Mouse (Mus musculus): ENCODE results near the gene Rps21. TPM values are rescaled to one million over a fixed set of nuclear protein-coding genes. Genes with fewer than 3 reads are reported as not detected.
"Not testable (repeated sequence)": the region's sequence is repeated elsewhere in the genome, so short reads cannot be mapped to it uniquely, and the experiment has no call there.

Gene Rps21
- total RNA-seq, 2 experiments from 2014 or later: 545 to 616 TPM

DNA sequence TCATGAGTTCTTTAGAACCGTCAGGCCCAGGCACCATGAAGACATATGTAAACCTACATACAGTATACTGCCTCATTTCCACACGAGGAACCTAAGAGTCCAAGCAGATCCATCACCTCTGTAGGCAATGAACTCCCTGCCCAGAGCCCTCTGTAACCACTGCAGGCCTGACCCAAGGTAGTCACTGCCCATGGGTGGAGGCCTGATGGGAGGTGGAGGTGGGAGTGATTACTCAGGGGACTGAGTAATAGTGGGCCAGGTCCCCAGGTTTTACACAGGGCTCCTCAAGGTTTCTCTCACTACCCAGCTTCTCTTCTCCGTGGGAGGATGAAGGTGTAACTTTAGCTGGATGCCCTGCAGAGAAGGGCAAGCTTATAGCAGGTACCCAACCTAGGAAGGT lies 28.0 kb upstream of the Rps21 start:
- DNase-seq: no peak

DNA sequence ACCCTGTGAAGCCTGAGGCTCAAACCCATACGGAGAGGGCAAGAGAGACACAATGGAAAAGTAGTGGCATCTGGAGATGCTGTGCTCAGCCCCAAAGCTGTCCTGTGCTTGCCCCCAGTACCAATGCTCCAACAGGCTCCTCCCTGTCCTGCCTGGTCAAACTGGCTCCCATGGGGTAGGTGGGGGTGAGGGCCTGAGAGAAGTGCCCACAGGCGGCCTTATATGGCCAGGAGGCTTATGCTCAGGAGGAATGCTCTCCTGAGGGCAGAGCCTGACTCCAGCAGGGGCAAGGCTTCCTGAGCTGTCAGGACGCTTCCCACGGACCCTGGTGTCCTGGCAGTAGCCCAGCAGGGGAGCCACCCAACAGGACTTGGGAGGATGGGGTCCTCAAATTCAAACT lies 26.7 kb upstream of the Rps21 start:
- DNase-seq: no peak

DNA sequence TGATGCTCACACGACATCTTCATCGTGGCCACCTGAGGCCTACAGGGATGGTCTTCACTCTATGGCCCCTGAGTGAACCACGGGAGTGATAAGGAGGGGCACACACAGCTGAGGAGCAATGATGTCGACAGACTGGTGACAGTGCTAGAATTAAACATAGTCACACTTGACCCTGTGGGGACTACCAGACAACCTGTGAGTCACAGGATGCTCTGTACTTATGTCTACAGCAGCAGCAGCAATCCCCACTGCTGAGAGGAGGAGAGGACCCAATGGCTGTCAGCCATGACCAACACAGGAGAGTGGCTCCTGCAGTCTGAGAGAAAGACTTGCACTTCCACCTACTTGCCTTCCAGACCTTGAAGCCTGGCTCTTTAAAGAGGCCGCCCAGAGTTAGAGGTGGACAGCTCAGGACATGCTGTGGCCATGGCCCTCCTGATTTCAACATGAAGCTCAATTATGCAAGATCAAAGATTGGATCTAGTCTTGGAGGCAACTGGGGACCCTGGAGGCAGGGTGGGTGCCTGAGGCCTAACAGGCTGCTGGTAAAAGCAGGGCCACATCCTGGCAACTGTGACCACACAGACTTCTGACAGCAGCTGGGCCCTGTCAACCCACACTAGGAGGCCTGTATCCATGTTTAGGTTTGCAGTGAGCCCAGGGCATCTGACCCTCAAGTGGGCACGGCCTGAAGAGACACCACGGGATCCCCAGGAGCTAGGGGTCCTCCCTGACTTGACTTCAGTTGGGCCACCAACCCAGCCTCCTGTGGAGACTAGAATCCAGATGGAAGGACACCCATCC lies 23.9 kb upstream of the Rps21 start:
- no peak for DNase-seq

DNA sequence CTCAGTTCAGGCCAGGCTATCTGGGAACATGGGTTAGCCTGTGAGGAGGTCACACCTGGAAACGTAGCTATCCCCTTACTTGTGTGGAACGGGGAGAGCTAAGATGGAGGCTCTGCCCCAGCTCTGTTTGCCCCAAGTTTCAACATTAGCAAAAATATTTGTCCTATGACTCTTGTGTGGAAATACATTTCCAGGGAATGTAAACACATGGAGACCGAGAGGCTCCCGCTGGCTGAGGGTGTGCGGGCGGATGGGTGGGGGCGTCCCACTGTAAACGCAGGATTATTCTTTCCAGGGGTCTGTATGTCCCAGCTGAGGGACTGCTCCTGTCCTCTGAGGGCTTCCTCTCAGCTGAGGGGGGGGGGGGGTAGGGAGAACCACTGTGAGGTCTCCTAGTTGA lies 22.8 kb upstream of the Rps21 start:
- DNase-seq: no peak

DNA sequence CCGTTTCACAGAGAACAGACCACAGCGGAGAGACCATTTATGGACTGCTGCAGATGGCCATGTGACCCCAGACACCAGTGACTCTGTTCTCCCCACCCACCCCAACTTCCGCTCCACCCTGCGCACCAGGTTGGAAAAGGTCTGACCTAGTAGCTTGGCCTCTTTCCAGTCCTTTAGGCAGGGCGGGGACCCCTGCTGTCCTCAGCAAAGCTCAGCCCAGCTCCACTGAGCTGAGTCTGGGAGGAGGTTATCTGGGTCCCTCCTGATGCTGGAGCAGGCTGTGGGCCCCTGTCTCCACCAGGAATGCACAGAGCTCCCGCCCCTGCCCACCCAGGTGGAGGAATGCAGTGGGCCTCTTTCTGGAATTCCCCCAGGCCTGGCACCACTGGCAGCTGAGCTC lies 22.2 kb upstream of the Rps21 start:
- DNase-seq: no peak

DNA sequence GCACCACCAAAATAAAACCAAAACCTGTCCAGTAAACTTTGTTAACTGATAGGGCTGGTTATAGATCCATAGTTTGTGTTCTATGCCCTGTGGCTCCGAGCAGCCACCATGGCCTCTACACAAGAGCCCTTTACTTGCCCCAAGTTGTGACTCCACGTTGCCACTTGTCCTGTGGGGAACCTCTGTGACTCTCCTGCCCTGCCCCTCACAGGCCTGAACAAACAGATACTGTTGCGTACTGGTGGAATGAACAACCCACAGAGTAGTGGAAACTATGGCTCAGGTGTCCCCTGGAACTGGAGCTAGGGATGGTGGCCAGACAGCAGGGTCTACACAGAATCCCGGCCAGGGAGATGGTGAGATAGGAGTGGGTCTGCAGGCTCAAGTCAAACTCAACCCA lies 21.4 kb upstream of the Rps21 start:
- DNase-seq: no peak

DNA sequence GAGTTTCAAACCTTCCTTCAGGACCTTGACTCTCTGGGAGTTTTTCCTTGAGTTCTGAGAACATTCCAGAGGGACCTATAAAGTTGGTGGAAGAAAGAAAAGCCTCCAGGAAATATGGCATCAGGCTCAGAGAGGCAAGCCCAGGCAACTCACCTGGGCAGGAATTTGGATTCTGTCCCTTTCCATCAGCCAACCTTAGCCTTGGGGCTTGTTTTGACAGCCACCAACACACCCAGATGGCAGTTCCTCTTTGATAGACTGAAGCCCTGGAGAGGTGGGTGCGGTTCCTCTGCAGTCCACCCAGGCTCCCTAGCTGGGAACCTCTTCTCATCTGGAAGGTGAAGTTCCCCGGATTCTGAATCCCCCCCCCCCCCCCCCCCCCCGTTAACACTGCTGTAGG lies 20.7 kb upstream of the Rps21 start:
- DNase-seq: no peak

DNA sequence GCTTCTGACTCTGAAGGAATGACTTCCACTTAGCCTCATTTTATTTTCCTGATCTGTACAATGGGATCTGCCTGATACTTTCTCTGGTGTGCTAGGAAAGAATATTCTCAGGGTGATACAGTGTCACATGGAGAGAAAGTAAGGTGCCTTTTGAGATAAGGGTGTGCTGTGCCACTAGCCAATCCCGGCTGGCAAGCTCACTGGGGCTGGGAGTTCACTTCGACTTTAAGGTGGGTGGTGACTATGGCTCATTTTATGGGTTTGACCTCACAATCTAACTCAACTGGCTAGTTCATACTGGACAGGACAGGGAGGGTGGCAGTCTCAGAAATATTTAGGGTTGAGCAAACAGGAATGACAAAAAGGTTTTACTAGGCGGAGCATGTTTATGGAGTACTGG lies 20.2 kb upstream of the Rps21 start:
- DNase-seq: no peak

DNA sequence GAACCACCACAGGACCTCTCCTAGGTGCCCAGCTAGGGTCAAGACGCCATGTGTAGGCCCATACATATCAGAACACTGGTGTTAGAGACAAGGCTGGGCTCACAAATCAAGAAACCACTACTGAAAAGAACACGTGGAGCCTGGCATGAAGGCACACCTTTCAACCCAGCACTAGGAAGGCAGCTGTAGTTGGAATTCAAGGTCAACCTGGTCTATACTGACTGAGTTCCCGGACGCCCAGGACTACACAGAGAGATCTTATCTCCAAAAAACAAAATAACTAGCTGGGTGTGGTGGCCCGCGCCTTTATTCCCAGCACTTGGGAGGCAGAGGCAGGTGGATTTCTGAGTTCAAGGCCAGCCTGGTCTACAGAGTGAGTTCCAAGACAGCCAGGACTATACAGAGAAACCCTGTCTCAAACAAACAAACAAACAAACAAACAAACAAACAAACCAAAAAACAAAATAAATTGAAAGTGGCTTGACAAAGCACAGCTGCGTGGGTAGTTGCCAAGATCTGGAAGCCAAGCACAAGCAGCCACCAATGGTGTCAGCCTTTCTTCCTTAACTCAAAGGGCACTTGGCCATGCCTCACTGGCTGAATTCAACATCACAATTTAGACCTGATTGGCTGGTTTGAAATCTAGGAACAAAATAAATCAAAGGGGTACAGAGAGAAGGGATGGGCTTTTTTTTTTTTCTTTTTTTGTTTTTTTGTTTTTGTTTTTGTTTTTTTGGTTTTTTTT lies 19.4 kb upstream of the Rps21 start:
- DNase-seq: no peak

DNA sequence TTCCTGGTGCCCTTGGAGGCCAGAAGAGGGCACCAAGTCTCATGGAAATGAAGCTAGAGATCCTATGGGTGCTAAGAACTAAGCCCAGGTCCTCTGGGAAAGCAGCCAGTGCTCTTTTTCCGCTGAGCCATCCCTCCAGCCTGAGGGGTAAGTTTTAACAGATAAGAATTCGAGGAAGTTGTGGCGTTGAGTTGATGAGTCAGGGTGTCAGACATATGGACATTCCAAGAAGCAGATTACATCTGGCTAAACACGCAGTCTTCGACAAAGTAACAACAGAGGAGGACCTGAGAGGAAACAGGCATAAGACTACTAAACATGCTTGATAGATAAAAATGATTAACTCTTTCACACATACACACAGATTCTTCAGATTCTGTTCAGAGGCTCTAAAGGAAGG lies 18.6 kb upstream of the Rps21 start:
- DNase-seq: no peak

DNA sequence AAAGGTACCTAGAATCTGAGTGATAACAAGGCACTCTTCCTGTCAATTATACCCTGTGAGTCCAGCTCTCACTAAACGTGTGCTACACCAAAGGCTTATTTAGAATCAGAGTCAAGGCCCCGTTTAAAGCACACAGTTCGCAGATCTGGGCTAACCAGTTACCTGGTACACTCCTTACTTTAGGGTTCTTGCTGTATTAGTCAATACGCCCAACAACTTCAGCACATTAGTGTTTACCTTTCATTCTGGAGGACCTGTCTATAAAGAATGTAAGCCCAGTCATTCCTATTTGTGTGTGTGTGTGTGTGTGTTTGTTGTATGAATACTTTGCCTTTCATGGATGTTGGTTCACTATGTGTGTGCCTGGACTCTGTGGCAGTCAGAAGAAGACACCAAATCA lies 14.1 kb upstream of the Rps21 start:
- no peak for DNase-seq

DNA sequence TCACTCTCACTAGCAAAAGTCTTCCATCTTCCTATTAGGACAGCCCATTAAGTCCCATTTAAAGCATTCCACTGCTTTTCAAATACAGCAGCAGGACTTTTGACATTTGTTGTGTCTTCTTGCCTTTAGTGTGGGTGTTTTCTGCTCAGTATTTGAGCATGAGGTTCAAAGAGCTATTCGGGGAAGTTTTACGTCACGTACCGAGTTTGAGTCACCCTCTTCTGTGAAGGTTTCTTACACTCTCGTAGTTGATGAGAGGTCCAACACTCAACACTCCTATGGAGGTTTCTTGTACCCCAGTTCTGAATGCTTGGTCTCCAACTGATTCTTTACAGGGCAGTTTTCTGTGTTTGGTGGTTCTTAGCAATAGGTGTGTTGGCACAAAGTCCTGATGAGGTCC lies 9.3 kb upstream of the Rps21 start:
- no peak for DNase-seq

DNA sequence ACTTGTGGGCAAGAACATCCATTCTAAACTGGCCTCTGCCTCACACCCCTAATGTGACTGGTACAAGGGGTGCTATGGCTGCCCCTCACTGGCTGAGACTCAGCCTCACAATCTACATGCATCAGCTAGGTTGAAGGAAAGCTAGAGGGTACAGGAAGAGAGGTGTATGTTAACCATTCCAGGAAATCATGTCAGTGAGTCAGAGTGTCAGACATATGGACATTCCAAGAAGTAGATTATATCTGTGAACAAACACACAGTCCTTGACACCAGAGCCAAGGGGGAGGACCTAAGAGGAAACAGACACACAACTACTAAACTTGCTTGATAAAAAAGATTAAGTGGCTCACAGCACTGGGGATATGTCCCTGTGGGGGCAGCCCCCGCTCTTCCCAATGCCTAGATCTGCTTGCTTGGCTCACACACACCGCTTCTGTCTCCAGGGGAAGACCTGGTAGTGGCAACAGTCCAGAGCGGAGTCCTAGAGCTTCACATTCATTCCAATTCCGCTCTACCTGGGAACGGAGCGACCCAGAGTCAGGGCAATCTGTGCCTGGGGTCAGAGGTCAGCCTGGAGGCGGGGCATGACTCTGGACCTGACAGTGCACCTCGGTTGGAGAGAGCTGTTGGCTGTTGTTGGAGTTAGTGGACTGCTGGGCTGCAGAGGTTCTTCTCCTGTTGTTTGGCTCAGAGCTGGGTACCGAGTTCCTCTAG lies 8.1 kb upstream of the Rps21 start:
- DNase-seq: no peak

DNA sequence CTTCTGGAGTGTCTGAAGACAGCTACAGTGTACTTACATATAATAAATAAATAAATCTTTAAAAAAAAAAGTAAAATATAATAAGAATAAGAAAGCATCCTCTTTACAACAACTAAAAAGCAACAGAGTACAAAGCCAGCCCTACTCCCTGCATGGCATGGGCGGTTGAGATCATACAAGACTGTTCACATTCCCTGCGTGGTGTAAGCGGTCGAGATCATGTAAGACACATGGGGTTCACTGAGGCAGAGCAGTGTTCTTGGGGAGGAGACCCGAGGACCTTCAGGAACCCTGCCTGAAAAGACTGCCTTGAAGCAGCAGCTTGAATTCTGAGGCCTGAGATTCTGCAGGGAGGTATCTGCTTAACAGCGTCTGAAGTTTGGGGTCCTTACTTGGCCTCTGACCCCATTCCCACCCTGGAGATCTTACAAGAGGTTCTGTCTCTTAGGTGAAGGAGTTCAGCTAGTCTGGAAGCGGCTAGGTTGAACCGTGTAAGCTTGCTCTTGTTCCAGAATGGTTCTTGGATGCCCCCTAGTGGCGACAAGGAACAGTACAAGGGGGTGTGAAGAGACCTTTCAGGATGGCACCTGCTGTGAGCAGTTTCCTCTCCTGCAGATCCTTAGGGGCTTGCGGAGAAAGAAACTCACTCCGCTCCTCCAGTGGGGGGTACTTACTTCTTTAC lies 6.1 kb upstream of the Rps21 start:
- peak; percentile 71 for DNase-seq

DNA sequence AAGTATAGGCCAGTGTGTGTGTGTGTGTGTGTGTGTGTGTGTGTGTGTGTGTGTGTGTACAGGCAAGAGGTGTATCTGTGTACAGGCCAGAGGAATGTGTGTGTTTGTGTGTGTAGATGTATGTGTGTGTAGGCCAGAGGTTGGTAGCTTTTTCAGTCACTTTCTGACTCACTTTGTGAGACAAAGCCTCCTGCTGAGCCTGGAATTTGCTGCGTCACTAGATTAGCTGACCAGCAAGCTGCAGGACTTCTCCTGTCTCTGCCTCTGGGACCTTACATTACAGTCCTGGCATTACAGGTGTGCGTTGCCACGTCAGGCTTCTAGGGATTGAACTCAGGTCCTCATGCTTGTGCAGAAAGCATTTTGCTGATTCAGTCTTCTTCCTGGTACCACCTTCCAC lies 5.3 kb upstream of the Rps21 start:
- no peak for DNase-seq

DNA sequence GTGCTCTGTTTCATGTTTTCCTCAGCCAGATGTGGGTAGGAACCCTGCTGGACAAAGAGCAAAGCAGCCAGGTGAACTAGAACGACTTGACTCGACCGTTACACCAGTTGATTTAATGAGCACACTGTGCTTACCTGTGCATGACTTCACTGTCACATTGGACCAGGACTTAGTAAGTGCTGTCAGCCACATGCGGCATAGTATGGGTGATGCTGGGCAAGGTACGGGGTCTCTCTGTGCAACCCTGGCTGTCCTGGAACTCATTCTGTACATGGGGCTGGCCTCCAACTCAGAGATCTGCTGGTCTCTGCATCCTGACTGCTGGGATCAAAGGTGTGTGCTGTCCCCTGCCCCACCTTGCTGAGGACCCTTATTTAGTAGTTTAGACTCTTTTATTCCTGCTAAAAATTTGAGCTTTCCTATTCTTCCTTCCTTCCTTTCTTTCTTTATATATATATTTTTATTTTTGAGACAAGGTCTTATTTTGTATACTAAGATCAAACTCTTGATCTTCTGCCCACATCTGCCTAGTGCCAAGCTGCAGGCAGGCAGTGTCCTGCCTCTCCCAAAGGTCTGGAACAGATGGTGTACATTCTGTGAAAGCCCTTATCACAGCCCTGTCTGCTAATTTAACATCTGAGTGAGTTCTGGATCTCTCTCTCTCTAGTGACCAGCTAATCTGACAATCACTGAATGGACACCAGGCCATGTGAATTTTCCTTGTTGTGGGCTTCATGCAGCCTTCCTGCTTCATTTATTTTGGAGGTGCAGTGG lies 2.6 kb upstream of the Rps21 start:
- DNase-seq: no peak

DNA sequence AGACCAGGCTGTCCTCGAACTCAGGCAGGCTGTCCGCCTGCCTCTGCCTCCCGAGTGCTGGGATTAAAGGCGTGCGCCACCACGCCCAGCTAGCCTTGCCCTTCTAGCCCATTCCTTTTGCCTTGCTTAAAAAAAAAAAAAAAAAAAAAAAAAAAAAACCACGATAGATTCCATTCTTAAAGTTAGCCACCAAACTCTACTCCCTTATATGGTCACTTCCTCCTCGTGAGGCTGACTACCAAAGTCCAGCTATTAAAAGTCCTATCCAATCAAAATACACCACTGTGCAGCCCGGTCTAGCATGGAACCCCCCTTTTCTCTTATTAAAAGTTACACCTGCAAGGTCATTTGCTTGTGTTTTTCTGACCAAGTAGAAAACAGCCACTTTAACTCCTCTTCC lies 1.5 kb upstream of the Rps21 start:
- no peak for DNase-seq

DNA sequence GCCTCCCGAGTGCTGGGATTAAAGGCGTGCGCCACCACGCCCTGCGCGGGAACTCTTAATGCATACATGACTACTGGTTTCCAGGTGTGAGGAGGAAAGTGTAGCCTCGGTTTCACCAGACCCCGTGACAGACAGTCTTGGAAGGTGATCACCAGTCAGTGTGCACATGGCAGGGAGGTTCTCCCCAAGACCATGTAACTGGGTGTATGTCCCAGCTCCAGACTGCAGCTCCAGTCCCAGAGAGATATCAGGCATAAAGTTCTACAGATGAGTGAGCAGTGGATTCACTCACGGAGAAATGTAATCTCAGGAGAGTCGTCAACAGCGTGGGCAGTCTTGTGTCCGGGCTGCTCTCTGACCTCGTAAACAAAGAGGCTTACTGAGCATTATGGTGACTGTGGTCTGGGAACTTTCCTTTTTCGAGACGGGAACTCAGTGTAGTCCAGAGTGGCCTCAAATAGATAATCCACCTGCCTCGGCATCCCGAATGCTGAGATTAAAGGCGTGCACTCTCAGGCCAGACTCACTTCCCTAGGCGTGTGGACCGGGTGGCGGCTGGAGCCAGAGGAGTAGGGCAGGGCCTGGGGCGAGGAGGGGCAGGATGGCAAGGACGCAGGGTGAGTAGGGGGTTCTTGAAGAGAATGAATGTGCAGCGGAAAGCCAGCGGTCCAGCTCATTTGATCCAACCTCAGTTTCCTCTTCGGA lies 729 bp upstream of the Rps21 start:
- DNase-seq: no peak

DNA sequence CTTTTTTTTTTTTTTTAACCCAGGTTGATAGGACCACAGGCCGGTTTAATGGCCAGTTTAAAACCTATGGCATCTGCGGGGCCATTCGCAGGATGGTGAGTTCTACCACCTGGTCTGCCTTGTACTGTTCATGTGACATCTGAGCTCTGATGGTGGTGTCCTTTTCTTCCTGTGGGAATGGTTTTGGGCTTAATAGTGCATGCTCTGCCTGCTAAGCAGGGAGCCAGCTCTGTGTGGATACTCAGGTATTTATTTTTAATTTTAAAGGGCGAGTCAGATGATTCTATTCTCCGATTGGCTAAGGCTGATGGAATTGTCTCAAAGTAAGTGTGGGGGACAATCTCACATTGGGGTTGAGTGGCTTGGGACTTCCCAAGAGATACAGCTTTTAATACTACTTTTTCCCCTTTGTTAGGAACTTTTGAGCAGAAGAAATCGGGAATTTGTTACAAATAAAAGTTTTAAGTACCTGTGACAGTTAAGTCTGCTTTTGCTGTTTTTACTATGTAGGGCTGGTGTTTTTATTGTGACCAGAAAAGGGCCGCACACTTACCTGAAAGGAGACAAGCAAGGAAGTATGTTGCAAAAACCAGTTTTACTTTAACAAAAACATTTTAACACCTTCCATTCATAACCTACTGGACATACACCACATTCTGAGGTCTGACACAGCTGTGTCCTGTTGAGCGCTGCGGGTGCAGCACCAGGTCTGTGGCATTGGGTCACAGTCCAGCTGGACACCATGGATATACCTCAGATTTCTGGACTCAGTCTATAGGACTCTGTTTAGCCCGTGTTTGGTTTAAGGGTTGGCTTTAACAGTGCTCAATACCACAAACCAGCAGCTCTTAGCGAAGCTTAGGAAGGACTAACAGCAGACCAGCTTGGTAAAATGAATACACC lies 1.0 kb downstream of the Rps21 start:
- DNase-seq: no peak

DNA sequence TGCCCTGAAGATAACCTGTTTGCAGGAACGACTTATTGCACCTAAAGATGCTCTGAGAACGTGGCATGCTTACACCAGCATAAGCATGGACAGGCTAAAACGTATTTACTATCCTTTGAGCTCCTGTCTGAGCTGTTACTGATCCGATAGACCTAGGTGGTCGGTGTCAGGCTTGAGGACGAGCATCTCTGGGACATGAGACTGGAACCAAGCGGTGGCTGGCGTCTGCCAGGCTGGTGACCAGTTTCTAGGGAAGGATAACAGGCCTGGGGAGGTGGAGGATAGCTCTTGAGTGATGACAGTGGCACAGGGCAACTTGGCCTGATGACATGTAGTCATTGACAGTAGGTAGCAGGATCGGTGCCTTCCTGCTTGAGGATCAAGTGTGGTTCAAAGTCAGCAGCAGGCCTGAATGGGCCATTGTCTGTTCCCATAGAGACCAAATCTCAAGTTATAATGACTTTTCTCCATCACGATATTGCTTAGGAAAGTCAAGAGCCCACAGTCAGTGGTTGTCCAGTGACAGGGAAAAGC lies 1.8 kb downstream of the Rps21 start:
- DNase-seq: not testable (repeated sequence)

Measured in gastrocnemius, postnatal 10 days (tissue).